ENCODE assay signal across 7 mouse cellular contexts in the genomic region with DNA sequence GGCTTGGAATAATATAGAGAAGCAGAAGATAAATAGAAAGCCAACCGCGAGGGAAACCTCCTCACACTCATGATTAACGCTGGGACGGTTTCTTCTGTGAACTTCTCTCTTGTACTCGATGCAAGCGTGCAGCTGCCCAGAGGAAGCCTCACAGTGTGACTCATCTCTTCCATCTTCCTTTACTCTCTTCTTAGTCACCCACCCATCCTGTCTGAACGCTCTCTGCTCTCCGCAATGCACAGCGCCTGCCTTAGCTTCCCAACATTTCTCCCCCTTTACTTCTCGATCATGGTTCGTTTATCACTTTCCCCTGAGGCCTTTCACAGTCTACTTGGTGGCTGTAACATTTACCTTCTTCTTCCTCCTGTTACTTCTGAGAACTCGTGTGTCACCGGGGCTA. TPM values are rescaled to one million over a fixed set of nuclear protein-coding genes. Genes with fewer than 3 reads are reported as not detected.
A peak's percentile ranks its signal among the peaks of the same experiment; 100 is the strongest.
DNase-seq lines count a peak whose midpoint lies in the region; TF ChIP-seq lines count a peak whose summit lies in the region.

No protein-coding gene starts in this region.

- peak; percentile 40 to 45 for DNase-seq in spleen, postnatal 36 days (ENCODE audit: low spot score in 2 of 2)
- DNase-seq in spleen, adult 18-20 months, result no peak
- DNase-seq in induced T-regulatory cell, adult 2 months (ENCODE audit: low read depth), result peak; percentile 85
- DNase-seq in telencephalon, adult 2 months (ENCODE audit: low read depth, low spot score), result peak; percentile 33
- no peak for DNase-seq in ovary, postnatal 14 days (ENCODE audit: low spot score)
- DNase-seq in kidney, postnatal 4 days, result no peak

- peaks cover 32% of the 10 kb centered on the region for H3K4me1 ChIP-seq in bone marrow macrophage, adult 2 months (ENCODE audit: control insufficient read depth, insufficient read depth, low read length)

- TF ChIP-seq POLR2A in bone marrow macrophage, adult 2 months (IDR thresholded peaks at IDR 0.05; ENCODE audit: borderline replicate concordance, low read depth, low read length), result no peak

- peak overlapping the region; percentile 44 for H3K4me3 ChIP-seq in bone marrow macrophage, adult 2 months (ENCODE audit: insufficient read depth, low read length)

- H3K27ac ChIP-seq in bone marrow macrophage, adult 2 months (ENCODE audit: insufficient read depth, low read depth, low read length), result peak overlapping the region; percentile 80

- no peak for TF ChIP-seq CTCF in bone marrow macrophage, adult 2 months (IDR thresholded peaks at IDR 0.05; ENCODE audit: low read depth, low read length)

RNA-seq across cellular contexts. Expression of a gene that starts 20.1 kb away (rescaled TPM):
- not detected in 2 replicates for polyA plus RNA-seq in bone marrow macrophage, adult 2 months (2012; ENCODE audit: insufficient read depth, insufficient read length, missing spikeins)

RNA-seq across cellular contexts. Expression of a gene that starts 31.7 kb away (rescaled TPM):
- 13.2 and 18.4 TPM in 2 replicates for polyA plus RNA-seq in bone marrow macrophage, adult 2 months (2012; ENCODE audit: insufficient read depth, insufficient read length, missing spikeins)

RNA-seq across cellular contexts. Expression of a gene that starts 31.8 kb away (rescaled TPM):
- 53.0 and 63.0 TPM in 2 replicates for polyA plus RNA-seq in bone marrow macrophage, adult 2 months (2012; ENCODE audit: insufficient read depth, insufficient read length, missing spikeins)

RNA-seq across cellular contexts. Expression of a gene that starts 39.6 kb away (rescaled TPM):
- polyA plus RNA-seq in bone marrow macrophage, adult 2 months (2012; ENCODE audit: insufficient read depth, insufficient read length, missing spikeins), result not detected in 2 replicates

Comparison
In these comparisons a context has a peak if more than half of its experiments do, and no peak if none do; other contexts are left out.
1. DNase-seq: peak in spleen, postnatal 36 days (2 of 2), induced T-regulatory cell, adult 2 months (single experiment) and telencephalon, adult 2 months (single experiment); none in spleen, adult 18-20 months (0 of 2), ovary, postnatal 14 days (single experiment) and kidney, postnatal 4 days (0 of 2).